Mouse (Mus musculus) liver, adult 2 months (tissue): Measurements from ENCODE around the gene Isca2. TPM values are rescaled to one million over a fixed set of nuclear protein-coding genes. Genes with fewer than 3 reads are reported as not detected.

Source experiments
- DNase-seq: peaks from one replicate; pipeline ENCODE4 v3.0.0-alpha.2; 2011; ENCODE audit warnings: low read depth, low spot score; ENCODE audit errors: extremely low read depth
- H3K27ac ChIP-seq: fragments of 200-500 bp; replicated peaks from 2 replicates; pipeline ENCODE4 v1.5.1; 2012; ENCODE audit warnings: low read depth, mild to moderate bottlenecking, control low read depth, inconsistent platforms, low read length; ENCODE audit not compliant: insufficient read depth
- H3K27me3 ChIP-seq: fragments of 200-500 bp; 2 replicates; pipeline ENCODE4 v1.6.1; 2012; ENCODE audit warnings: mild to moderate bottlenecking, moderate library complexity, low read length, inconsistent platforms; ENCODE audit not compliant: control insufficient read depth, insufficient read depth
- H3K36me3 ChIP-seq: fragments of 200-500 bp; 2 replicates; pipeline ENCODE4 v1.6.1; 2012; ENCODE audit warnings: low read length, inconsistent platforms; ENCODE audit not compliant: control insufficient read depth, insufficient read depth
- H3K4me1 ChIP-seq: fragments of 200-500 bp; 2 replicates; pipeline ENCODE4 v1.6.1; 2011; ENCODE audit warnings: low read length; ENCODE audit not compliant: control insufficient read depth, insufficient read depth
- H3K4me3 ChIP-seq: fragments of 200-500 bp; 2 replicates; pipeline ENCODE4 v1.5.1; 2011; ENCODE audit warnings: low read depth, mild to moderate bottlenecking, control low read depth, low read length, moderate library complexity; ENCODE audit not compliant: insufficient read depth
- H3K79me2 ChIP-seq: fragments of 200-500 bp; 2 replicates; pipeline ENCODE4 v1.6.1; 2012; ENCODE audit warnings: inconsistent platforms, mild to moderate bottlenecking, low read length, moderate library complexity; ENCODE audit not compliant: control insufficient read depth, insufficient read depth
- H3K9ac ChIP-seq: fragments of 200-500 bp; 2 replicates; pipeline ENCODE4 v1.6.1; 2012; ENCODE audit warnings: low read depth, mild to moderate bottlenecking, control low read depth, inconsistent platforms, low read length
- CTCF ChIP-seq: fragments of 200-500 bp; IDR thresholded peaks from 2 replicates; pipeline ENCODE4 v1.5.1; 2011; ENCODE audit warnings: low read depth, low read length, control low read depth
- POLR2A ChIP-seq: fragments of 200-500 bp; IDR thresholded peaks from 2 replicates; pipeline ENCODE4 v1.6.1; 2011; ENCODE audit warnings: low read length, control low read depth; ENCODE audit not compliant: insufficient read depth; ENCODE audit errors: extremely low read depth
- WGBS: fragments of 180-500 bp; shearing (Covaris S2); methylation state at CpG from one replicate; pipeline ENCODE4 v1.1.7; 2018; 5-methylcytosine and 5-hydroxymethylcytosine counted together
- polyA plus RNA-seq: library from polyadenylated mRNA; depleted of rRNA; stranded (reverse); fragments of >200 nt; gene quantifications from 2 replicates; pipeline ENCODE4 v1.2.3, GENCODE M21; 2012
- total RNA-seq: library from RNA; depleted of rRNA; stranded (reverse); fragments of >200 nt; gene quantifications from 2 replicates; pipeline ENCODE4 v1.2.3, GENCODE M21; 2014

Isca2 gene
- total and polyA plus RNA-seq, 2 experiments = 41.4 to 54.3 TPM

DNA sequence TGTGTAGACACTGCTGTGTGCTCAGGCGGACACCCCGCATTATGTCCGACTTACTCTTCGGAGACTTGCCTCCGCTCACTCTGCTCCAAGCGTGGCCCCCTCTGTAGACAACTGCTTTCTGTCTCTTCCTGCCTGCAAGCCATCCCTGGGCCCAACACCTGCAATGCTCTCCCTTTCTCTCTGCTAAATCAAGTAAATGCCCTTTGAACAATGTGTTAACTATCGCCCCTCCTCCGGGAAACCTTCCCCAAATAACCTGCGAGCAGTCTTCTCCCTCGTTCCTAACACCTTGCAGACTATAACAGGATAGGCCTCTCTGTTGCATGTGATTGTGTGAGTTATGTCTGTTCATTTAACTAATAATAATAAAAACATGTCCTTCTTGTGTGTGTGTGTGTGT is 29.6 kb upstream of the Isca2 start:
- WGBS = 90% methylated on average over 10 of the region's 10 CpGs
- TF ChIP-seq CTCF = no peak
- TF ChIP-seq POLR2A = no peak
- no peak for DNase-seq
- H3K27ac ChIP-seq = no peak overlapping the region
- no peaks in the 10 kb centered on the region for H3K79me2 ChIP-seq
- no peak overlapping the region for H3K4me3 ChIP-seq
- H3K27me3 ChIP-seq = no peaks in the 10 kb centered on the region
- no peaks in the 10 kb centered on the region for H3K4me1 ChIP-seq
- no peaks in the 10 kb centered on the region for H3K36me3 ChIP-seq
- H3K9ac ChIP-seq = no peak overlapping the region

DNA sequence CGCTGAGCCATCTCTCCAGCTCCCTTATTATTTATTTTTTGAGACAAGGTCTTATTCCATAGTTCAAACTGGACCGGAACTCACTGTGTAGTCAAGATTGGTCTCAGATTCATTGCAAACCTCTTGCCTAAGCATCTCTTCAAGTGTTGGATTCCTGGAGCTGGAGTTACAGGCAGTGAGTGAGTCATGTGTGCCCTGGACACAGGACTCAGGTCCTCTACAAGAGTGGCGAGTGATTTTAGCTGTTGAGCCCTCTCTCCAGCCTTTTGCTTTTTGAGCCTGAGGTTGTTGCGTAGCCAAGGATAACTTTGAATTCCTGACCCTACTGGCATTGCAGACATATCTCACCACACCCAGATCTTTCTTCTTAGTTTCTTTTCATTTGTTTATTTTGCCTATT is 27.4 kb upstream of the Isca2 start:
- H3K4me3 ChIP-seq = no peak overlapping the region
- no peaks in the 10 kb centered on the region for H3K79me2 ChIP-seq
- no peaks in the 10 kb centered on the region for H3K27me3 ChIP-seq
- H3K9ac ChIP-seq = no peak overlapping the region
- no peak overlapping the region for H3K27ac ChIP-seq
- WGBS = 62% methylated on average over 4 of the region's 4 CpGs
- TF ChIP-seq POLR2A (no peak), CTCF (no peak)
- H3K4me1 ChIP-seq = no peaks in the 10 kb centered on the region
- no peaks in the 10 kb centered on the region for H3K36me3 ChIP-seq
- DNase-seq = no peak

DNA sequence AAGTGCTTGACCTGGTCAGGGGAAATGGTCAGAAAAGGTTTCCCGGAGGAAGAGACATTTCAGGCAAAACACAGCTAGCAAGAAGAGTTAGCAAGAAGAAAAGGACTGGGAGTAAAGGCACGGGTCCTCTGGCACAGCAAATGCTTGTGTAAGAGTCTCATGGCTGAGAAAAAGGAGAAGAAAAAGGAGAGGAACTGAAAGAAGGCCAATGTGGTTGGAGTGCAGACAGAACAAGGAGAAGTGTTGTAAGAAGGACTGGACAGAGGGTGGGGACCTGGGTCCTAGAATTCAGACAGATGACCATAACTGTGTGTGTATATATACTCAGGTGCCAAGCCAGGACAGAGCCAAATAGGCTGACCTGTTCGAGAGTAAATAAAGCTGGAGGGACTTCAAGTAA is 24.9 kb upstream of the Isca2 start:
- no peaks in the 10 kb centered on the region for H3K79me2 ChIP-seq
- TF ChIP-seq POLR2A (no peak), CTCF (no peak)
- DNase-seq = peak; percentile 29
- WGBS = 56% methylated on average over 3 of the region's 3 CpGs
- H3K9ac ChIP-seq = no peak overlapping the region
- H3K27ac ChIP-seq = no peak overlapping the region
- H3K4me3 ChIP-seq = no peak overlapping the region
- no peaks in the 10 kb centered on the region for H3K36me3 ChIP-seq
- H3K27me3 ChIP-seq = no peaks in the 10 kb centered on the region
- no peaks in the 10 kb centered on the region for H3K4me1 ChIP-seq

DNA sequence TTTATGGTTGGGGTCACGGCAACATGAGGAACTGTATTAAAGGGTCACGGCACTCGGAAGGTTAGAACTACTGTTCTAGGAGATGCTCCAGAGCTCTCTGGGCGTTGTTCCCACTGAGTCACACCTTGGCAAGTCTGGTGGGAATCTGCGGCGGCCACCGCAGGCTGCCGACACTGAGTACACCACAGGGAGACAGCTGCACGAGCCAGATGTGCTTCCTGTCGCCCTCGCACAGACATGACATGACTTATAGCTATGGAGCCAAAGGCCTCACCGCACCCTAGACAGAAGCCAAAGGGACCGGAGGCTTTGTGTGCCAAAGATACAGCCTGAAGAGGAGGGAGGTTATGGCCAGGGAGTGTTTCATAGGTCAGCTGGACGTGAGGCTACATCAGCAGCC is 22.4 kb upstream of the Isca2 start:
- Histone ChIP-seq H3K36me3 (no peaks in the 10 kb centered on the region), H3K9ac (no peak overlapping the region), H3K27me3 (no peaks in the 10 kb centered on the region), H3K27ac (no peak overlapping the region), H3K79me2 (no peaks in the 10 kb centered on the region), H3K4me3 (no peak overlapping the region), H3K4me1 (no peaks in the 10 kb centered on the region)
- DNase-seq = no peak
- no peak for TF ChIP-seq POLR2A
- no peak for TF ChIP-seq CTCF
- 65% methylated on average over 14 of the region's 14 CpGs for WGBS

DNA sequence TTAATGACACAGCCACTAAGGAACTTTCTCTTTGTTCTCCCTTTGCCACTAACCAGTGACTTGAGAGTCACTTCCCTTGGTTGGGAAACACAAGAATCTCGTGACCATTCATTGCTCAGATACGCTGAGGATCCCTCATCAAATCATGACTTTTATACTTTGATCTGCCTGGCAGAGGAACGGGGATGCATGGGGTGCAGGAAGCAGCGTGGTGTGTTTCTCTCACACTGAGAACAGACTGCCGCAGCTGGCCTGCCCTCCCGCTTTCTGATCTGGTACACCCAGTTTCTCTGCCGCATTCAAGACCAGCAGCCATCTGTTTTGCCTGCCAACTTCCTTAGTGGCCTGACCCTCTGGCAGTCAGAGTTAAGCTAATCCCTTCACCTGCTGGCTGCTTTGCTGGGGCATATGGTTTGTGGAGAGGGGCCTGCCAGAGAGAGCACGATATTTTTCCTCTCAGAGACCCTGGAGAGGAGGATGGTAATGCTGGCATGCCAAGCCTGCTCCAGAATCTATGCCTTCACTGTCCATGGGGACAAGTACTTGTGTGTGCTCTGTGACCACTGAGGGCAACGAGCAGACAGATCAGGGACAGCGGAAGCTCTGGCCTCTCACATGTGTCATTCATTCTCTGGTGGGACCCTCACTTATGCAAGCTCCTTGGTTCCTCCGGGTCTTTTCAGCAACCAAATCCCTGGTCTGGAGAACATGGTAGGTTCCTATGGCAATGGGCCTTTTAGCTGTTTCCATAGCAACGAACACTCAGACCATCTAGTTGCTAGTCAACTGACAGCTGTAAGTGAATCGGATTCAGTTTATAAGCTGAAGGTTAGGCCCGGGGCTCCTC is 20.7 kb upstream of the Isca2 start:
- H3K36me3 ChIP-seq = peaks cover 2% of the 10 kb centered on the region; the same call in 1 of the 2 replicates
- TF ChIP-seq POLR2A (no peak), CTCF (no peak)
- H3K9ac ChIP-seq = no peak overlapping the region
- no peak overlapping the region for H3K27ac ChIP-seq
- H3K4me1 ChIP-seq = no peaks in the 10 kb centered on the region
- H3K4me3 ChIP-seq = no peak overlapping the region
- DNase-seq = peak; percentile 39
- no peaks in the 10 kb centered on the region for H3K27me3 ChIP-seq
- 51% methylated on average over 14 of the region's 14 CpGs for WGBS
- no peaks in the 10 kb centered on the region for H3K79me2 ChIP-seq
